Mouse (Mus musculus) ES-Bruce4 (cell line): Measurements from ENCODE around the gene Pde4d.

ENCODE experiments used
- CTCF ChIP-seq: IDR thresholded peaks from one replicate; pipeline ENCODE4 v1.8.1; 2011; ENCODE audit warnings: low read depth, low read length
- EP300 ChIP-seq: IDR thresholded peaks from 2 replicates; pipeline ENCODE4 v1.6.1; 2011; ENCODE audit warnings: low read depth, low read length; ENCODE audit not compliant: insufficient read depth
- POLR2A ChIP-seq: IDR thresholded peaks from one replicate; pipeline ENCODE4 v1.8.1; 2011; ENCODE audit warnings: low read length; ENCODE audit not compliant: insufficient read depth

- peak; percentile 71 for TF ChIP-seq CTCF
- TF ChIP-seq EP300: no peak
- no peak for TF ChIP-seq POLR2A
These were observed 1160.0 kb downstream of the Pde4d start for GRCm38 (mm10) chr13:109609805-109610187.
